Mouse (Mus musculus): ENCODE measurements around the gene Nkiras1.

GRCm38 (mm10) chr14:18284581-18284980 is 13.6 kb downstream of the Nkiras1 start:
- TF ChIP-seq CTCF (IDR thresholded peaks at IDR 0.05; ENCODE audit: extremely low read depth, insufficient read depth, insufficient read length, insufficient replicate concordance), result no peak
- no peak for TF ChIP-seq POLR2A (IDR thresholded peaks at IDR 0.05; ENCODE audit: low read depth, low read length)

Measured in spleen, adult 2 months (tissue).